Mouse (Mus musculus) stomach, postnatal 0 days (tissue): Measurements from ENCODE around the gene Ppih. TPM values are rescaled to one million over a fixed set of nuclear protein-coding genes. Genes with fewer than 3 reads are reported as not detected.

Source experiments
- ATAC-seq: fragments of 200-750 bp; cut with Nextera tagmentation; 2 replicates; pipeline ENCODE4 v1.8.0; 2017; ENCODE audit not compliant: low FRiP score, low TSS enrichment
- DNase-seq: peaks from one replicate; pipeline ENCODE4 v3.0.0-alpha.2; 2016; ENCODE audit warnings: low spot score
- H3K27ac ChIP-seq: fragments of 300-500 bp; sonication (generic); replicated peaks from 2 replicates; pipeline ENCODE4 v1.5.1; 2014; ENCODE audit warnings: mild to moderate bottlenecking, control low read depth
- H3K27me3 ChIP-seq: fragments of 300-500 bp; sonication (generic); 2 replicates; pipeline ENCODE4 v1.6.1; 2014; ENCODE audit warnings: low read length; ENCODE audit not compliant: control insufficient read depth, insufficient read depth
- H3K36me3 ChIP-seq: fragments of 300-500 bp; sonication (generic); 2 replicates; pipeline ENCODE4 v1.6.1; 2014; ENCODE audit warnings: low read length, mixed read lengths; ENCODE audit not compliant: control insufficient read depth, insufficient read depth
- H3K4me1 ChIP-seq: fragments of 300-500 bp; sonication (generic); replicated peaks from 2 replicates; pipeline ENCODE4 v1.6.1; 2014; ENCODE audit warnings: antibody characterized with exemption; ENCODE audit not compliant: control insufficient read depth, insufficient read depth
- H3K4me2 ChIP-seq: fragments of 300-500 bp; sonication (generic); replicated peaks from 2 replicates; pipeline ENCODE4 v1.6.1; 2014; ENCODE audit warnings: low read depth, mild to moderate bottlenecking, control low read depth, moderate library complexity
- H3K4me3 ChIP-seq: fragments of 300-500 bp; sonication (generic); 2 replicates; pipeline ENCODE4 v1.5.1; 2014; ENCODE audit warnings: low read depth, low read length, control low read depth
- H3K9ac ChIP-seq: fragments of 300-500 bp; sonication (generic); 2 replicates; pipeline ENCODE4 v1.6.1; 2014; ENCODE audit warnings: mild to moderate bottlenecking, low read length, control low read depth, mixed read lengths
- H3K9me3 ChIP-seq: fragments of 300-500 bp; sonication (generic); 2 replicates; pipeline ENCODE4 v1.6.1; 2016; ENCODE audit warnings: low read length; ENCODE audit not compliant: control insufficient read depth
- CTCF ChIP-seq: IDR thresholded peaks from 2 replicates; pipeline ENCODE4 v1.5.1; 2016; ENCODE audit warnings: antibody characterized with exemption, low read depth, mild to moderate bottlenecking, moderate library complexity
- EP300 ChIP-seq: optimal IDR thresholded peaks from 2 replicates; pipeline ENCODE3; 2016; ENCODE audit warnings: antibody characterized with exemption
- WGBS: fragments of 180-500 bp; shearing (Covaris S2); extraction: QIAGEN DNeasy Blood & Tissue Kit; methylation state at CpG from one replicate; pipeline ENCODE4 v1.1.7; 2014; 5-methylcytosine and 5-hydroxymethylcytosine counted together
- polyA plus RNA-seq: library from polyadenylated mRNA; unstranded; fragments of >200 nt; fragmentation: Nextera tagmentation; extraction: Ambion mirVana; gene quantifications from 2 replicates; pipeline ENCODE4 v1.2.1, GENCODE M21; 2015

Ppih gene
- polyA plus RNA-seq, 1 experiment from 2014 or later: 44.7 TPM

DNA sequence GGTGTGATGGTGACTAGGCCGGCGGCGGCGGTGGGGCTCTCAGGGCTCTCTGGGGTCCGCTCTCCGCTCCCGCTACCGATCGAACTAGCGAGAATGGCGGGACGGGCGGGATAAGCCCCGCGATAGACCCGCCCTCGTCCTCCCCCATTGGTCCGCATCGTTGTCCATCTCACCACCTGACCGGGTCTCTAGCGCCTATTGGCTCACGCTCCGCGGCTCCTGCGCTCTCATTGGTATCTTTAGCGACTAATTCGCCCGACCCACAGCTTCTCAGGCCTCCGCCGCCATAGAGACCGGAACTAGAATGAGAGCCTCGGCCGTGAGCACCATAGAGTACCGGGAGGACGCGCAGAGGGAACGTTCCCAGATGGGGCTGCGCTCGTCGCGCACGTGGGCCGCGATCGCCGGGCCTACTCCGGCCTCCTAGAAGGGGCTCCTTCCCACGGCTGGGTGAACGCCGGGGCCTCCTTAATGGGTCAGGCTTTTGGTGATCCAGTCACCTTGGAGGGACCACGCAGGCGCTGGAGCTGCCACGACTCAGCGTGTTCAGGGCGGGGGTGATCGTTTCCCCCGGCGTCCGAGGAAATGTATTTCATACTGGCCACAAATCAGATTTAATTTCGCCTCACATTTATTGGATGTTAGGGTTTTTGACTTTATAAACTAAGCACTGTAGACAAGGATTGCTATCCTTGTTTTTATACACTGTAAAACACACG is 25.8 kb downstream of the Ppih start, which contains the start of gene Ybx1:
Gene Ybx1, minus strand, starts transcription at position 190 of the 719 bp plus-strand sequence.
- WGBS: under 1% methylated on average over 60 of the region's 61 CpGs
- H3K27me3 ChIP-seq: no peaks in the 10 kb centered on the region
- ATAC-seq (peak; percentile 99), DNase-seq (peak; percentile 99)
- H3K36me3 ChIP-seq: no peaks in the 10 kb centered on the region
- H3K9ac ChIP-seq: peak within 1 kb of the TSS; percentile 83
- TF ChIP-seq EP300: no peak
- TF ChIP-seq CTCF: no peak
- H3K4me1 ChIP-seq: 0 out of 2 replicates have a peak, but pooled peaks cover 4% of the 10 kb centered on the region
- H3K9me3 ChIP-seq: no peaks in the 10 kb centered on the region
- peak within 1 kb of the TSS; percentile 90 for H3K4me2 ChIP-seq
- peak within 1 kb of the TSS; percentile 89 for H3K27ac ChIP-seq
- H3K4me3 ChIP-seq: peak within 1 kb of the TSS; percentile 83

DNA sequence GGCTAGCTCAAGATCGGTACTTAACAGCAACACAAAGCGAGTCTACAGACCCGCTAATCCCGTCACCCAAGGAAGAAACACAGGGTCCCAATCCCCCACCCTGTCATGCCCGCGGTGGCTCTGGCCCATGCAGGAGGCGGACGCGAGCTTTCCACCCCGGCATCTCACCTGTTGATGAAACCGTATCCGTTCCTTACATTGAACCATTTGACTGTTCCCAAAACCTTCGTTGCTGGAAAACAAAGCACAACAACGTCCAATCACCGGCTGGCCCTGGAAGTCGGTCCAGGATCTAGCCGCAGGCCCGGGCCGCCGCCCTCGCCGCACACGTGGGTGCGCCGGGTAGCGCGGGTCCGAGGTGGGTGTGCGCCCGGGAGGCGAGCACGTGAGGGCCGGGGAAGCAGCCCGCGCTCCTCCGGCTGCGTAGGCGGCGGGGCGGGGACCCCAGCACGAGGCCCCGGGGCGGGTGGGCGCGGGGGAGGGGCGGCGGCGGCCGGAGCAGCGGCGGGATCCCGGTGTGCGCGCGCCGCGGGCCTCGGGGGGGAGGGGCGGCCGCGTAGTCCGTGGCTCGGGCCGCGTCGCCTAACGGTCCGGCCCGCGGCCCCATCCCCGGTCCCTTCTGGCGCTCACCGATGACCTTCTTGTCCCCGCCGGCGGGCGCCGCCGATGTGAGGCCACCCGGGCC is 26.6 kb downstream of the Ppih start:
- H3K4me3 ChIP-seq: peak overlapping the region; percentile 83
- H3K9me3 ChIP-seq: no peaks in the 10 kb centered on the region
- 0 out of 2 replicates have a peak, but pooled peaks cover 4% of the 10 kb centered on the region for H3K4me1 ChIP-seq
- H3K27me3 ChIP-seq: no peaks in the 10 kb centered on the region
- H3K36me3 ChIP-seq: no peaks in the 10 kb centered on the region
- peak overlapping the region; percentile 81 for H3K9ac ChIP-seq
- peak overlapping the region; percentile 81 for H3K27ac ChIP-seq
- DNase-seq: peak; percentile 61
- H3K4me2 ChIP-seq: peak overlapping the region; percentile 90
- under 1% methylated on average over 52 of the region's 80 CpGs for WGBS
- ATAC-seq: peak; percentile 25
- TF ChIP-seq EP300: no peak

DNA sequence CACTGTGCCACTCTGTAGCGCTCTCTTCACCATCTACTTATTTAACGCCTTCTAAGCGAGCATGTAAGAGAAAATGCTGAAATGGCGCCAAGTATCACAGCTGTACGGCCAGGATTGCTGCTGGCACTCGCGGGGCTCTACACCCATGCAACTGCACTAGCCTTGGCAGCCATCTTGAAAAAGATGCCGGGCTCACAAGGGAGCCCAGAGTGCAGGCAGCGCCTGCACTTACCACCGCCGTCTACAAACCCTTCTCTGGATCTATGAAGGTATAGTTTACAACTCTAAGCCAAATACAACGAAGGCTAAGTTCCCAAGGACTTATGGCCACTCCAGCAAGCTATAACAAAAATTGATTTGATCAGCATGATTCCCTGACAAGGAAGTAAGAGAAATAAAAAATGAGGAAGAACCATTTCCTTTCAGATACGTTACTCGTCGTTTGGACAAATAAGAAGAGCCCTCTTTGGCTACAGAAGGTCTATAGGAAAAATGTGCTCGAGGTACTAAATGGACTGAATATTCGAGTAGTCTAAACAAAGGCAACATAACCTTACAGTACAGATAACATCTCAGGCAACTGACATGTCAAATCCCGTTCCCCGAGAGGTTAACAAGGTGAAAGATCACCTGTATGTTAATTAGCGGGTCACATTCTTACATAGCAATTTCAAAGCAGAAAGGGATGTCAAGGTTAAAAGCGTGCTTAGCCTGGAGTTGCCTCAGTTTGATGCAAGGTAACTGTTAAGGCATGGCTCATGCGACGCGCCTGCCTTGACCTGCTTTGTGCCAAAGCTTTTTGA is 27.4 kb downstream of the Ppih start:
- Histone ChIP-seq H3K27me3 (no peaks in the 10 kb centered on the region), H3K4me2 (peak overlapping the region; percentile 90), H3K27ac (peak overlapping the region; percentile 81), H3K9me3 (no peaks in the 10 kb centered on the region), H3K9ac (peak overlapping the region; percentile 81), H3K36me3 (no peaks in the 10 kb centered on the region), H3K4me1 (0 out of 2 replicates have a peak, but pooled peaks cover 4% of the 10 kb centered on the region), H3K4me3 (peak overlapping the region; percentile 83)
- ATAC-seq: no peak
- TF ChIP-seq CTCF (no peak), EP300 (no peak)
- under 1% methylated on average over 24 of the region's 24 CpGs for WGBS
- DNase-seq: peak; percentile 67

DNA sequence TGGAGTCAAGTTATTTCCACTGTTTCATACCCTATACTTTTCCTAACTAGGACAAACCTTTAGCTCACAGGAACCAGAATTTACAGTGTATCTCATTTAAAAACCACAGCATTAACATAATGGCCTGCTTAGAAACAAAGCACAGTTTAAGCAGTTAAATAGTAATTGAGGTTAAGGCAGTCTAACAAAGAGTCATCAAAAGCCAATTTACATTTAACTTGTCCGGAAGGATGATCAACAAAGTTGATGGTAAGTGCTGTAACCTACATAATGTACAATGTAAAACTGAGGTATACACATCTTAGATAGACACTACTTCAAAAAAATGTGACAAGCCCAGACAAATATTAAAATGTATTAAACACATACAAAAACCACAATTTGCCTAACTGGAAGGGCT is 28.4 kb downstream of the Ppih start:
- no peak for TF ChIP-seq EP300
- TF ChIP-seq CTCF: no peak
- no peak for DNase-seq
- Histone ChIP-seq H3K36me3 (no peaks in the 10 kb centered on the region), H3K27me3 (no peaks in the 10 kb centered on the region), H3K4me1 (0 out of 2 replicates have a peak, but pooled peaks cover 4% of the 10 kb centered on the region), H3K9me3 (no peaks in the 10 kb centered on the region), H3K9ac (peak overlapping the region; percentile 81; the same call in 1 of the 2 replicates), H3K27ac (no peak overlapping the region), H3K4me2 (peak overlapping the region; percentile 90), H3K4me3 (peak overlapping the region; percentile 83; the same call in 1 of the 2 replicates)
- 67% methylated on average over 1 of the region's 1 CpGs for WGBS
- ATAC-seq: no peak

DNA sequence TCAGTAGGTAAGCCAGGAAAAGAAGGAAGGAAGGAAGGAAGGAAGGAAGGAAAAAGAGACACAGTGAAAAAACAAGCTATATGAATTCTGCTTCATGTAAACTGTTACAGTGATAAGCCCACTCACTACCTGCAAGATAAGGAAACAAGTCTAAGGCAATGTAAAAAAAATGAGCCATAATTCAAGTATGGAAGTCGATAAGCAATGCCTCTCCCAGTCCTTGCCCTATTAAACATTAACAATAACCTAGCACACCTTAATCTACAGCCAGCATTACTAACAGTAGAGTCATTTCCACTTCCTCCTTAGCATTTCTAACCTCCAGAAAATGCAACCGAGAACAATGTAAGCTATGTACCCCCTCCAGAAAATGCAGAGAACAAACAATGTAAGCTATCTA is 35.0 kb downstream of the Ppih start:
- Histone ChIP-seq H3K4me2 (no peak overlapping the region), H3K4me3 (no peak overlapping the region), H3K9ac (no peak overlapping the region), H3K27ac (peak overlapping the region; percentile 46), H3K4me1 (no peaks in the 10 kb centered on the region), H3K36me3 (peaks cover 17% of the 10 kb centered on the region), H3K27me3 (no peaks in the 10 kb centered on the region), H3K9me3 (no peaks in the 10 kb centered on the region)
- TF ChIP-seq EP300 (no peak), CTCF (no peak)
- ATAC-seq (peak; percentile 89), DNase-seq (no peak)
- WGBS: 43% methylated on average over 2 of the region's 2 CpGs
